Mouse (Mus musculus): ENCODE data around the gene Mapk7. TPM values are rescaled to one million over a fixed set of nuclear protein-coding genes. Genes with fewer than 3 reads are reported as not detected.

Mapk7 gene
- total and polyA plus RNA-seq, 3 experiments = 5.1 to 21.6 (median 12.2) TPM

- Histone ChIP-seq H3K4me1 (ENCODE audit: control insufficient read depth in 1 of 2, insufficient read depth in 2 of 2) (no peaks in the 10 kb centered on the region), H3K27ac (ENCODE audit: insufficient read depth, low read depth) (no peak overlapping the region), H3K27me3 (replicated peaks) (peaks cover 26% of the 10 kb centered on the region), H3K4me2 (ENCODE audit: insufficient read depth, low read depth, poor library complexity, severe bottlenecking) (no peak overlapping the region), H3K4me3 (replicated peaks in 1 of 3; ENCODE audit: low read depth in 2 of 3, low read length in 2 of 3, poor library complexity in 1 of 3) (no peak overlapping the region), H3K36me3 (replicated peaks in 1 of 2; ENCODE audit: control insufficient read depth in 1 of 2, insufficient read depth in 1 of 2, low read length in 1 of 2) (no peaks in the 10 kb centered on the region), H3K79me2 (replicated peaks; ENCODE audit: control insufficient read depth, extremely low read depth, insufficient read depth, poor library complexity, severe bottlenecking) (no peaks in the 10 kb centered on the region), H3K9ac (ENCODE audit: insufficient read depth, low read depth) (no peak overlapping the region), H3K9me3 (replicated peaks; ENCODE audit: low read length) (no peaks in the 10 kb centered on the region)
- TF ChIP-seq USF1 (IDR thresholded peaks at IDR 0.05; ENCODE audit: low read depth, low read length) (no peak), RAD21 (IDR thresholded peaks at IDR 0.05; ENCODE audit: low read depth, low read length) (no peak), TBP (conservative IDR thresholded peaks at IDR 0.05; ENCODE audit: low read depth, low read length) (0 out of 2 replicates have a peak, but pooled peaks have one; percentile 19)
- dilution Hi-C loops (cut with MboI; ENCODE audit: extremely low pct_ligation_motif_present, extremely low pct_unique_long_range_greater_than_20kb, low sequenced_read_pairs) (no loop called here), in situ Hi-C loops (cut with MboI; ENCODE audit: low pct_ligation_motif_present, low pct_unique_long_range_greater_than_20kb, low sequenced_read_pairs) (no loop called here)
- DNase-seq (ENCODE audit: extremely low read depth) = no peak
Measured at GRCm38 (mm10) chr11:61478788-61479187, 15.4 kb downstream of the Mapk7 start.

- H3K27ac ChIP-seq (ENCODE audit: insufficient read depth, low read depth) = no peak overlapping the region
- H3K4me2 ChIP-seq (ENCODE audit: insufficient read depth, low read depth, poor library complexity, severe bottlenecking) = no peak overlapping the region
- H3K36me3 ChIP-seq (replicated peaks in 1 of 2; ENCODE audit: control insufficient read depth in 1 of 2, insufficient read depth in 1 of 2, low read length in 1 of 2) = no peaks in the 10 kb centered on the region
- H3K4me1 ChIP-seq (ENCODE audit: control insufficient read depth in 1 of 2, insufficient read depth in 2 of 2) = no peaks in the 10 kb centered on the region
- dilution Hi-C loops (cut with MboI; ENCODE audit: extremely low pct_ligation_motif_present, extremely low pct_unique_long_range_greater_than_20kb, low sequenced_read_pairs) = no loop called here
- no peak overlapping the region for H3K9ac ChIP-seq (ENCODE audit: insufficient read depth, low read depth)
- in situ Hi-C loops (cut with MboI; ENCODE audit: low pct_ligation_motif_present, low pct_unique_long_range_greater_than_20kb, low sequenced_read_pairs) = no loop called here
- H3K4me3 ChIP-seq (replicated peaks in 1 of 3; ENCODE audit: low read depth in 2 of 3, low read length in 2 of 3, poor library complexity in 1 of 3) = no peak overlapping the region
- no peaks in the 10 kb centered on the region for H3K9me3 ChIP-seq (replicated peaks; ENCODE audit: low read length)
- H3K27me3 ChIP-seq (replicated peaks) = peaks cover 30% of the 10 kb centered on the region
- DNase-seq (ENCODE audit: extremely low read depth) = no peak
- no peaks in the 10 kb centered on the region for H3K79me2 ChIP-seq (replicated peaks; ENCODE audit: control insufficient read depth, extremely low read depth, insufficient read depth, poor library complexity, severe bottlenecking)
- no peak for TF ChIP-seq E2F4 (IDR thresholded peaks at IDR 0.05; ENCODE audit: insufficient replicate concordance, low read depth, low read length)
- TF ChIP-seq USF1 (IDR thresholded peaks at IDR 0.05; ENCODE audit: low read depth, low read length) = no peak
- TF ChIP-seq ELF1 (IDR thresholded peaks at IDR 0.05; ENCODE audit: low read depth, low read length) = no peak
- no peak for TF ChIP-seq RAD21 (IDR thresholded peaks at IDR 0.05; ENCODE audit: low read depth, low read length)
- TF ChIP-seq JUND (conservative IDR thresholded peaks at IDR 0.05; ENCODE audit: low read depth, low read length) = no peak
- no peak for TF ChIP-seq POLR2AphosphoS2 (IDR thresholded peaks at IDR 0.05; ENCODE audit: low read depth, low read length)
- no peak for TF ChIP-seq IRF4 (IDR thresholded peaks at IDR 0.05; ENCODE audit: low read depth, low read length)
- TF ChIP-seq ZKSCAN1 (IDR thresholded peaks at IDR 0.05; ENCODE audit: borderline replicate concordance, low read depth, low read length) = no peak
- TF ChIP-seq CHD1 (IDR thresholded peaks at IDR 0.05; ENCODE audit: low read depth, low read length) = no peak
- TF ChIP-seq TBP (conservative IDR thresholded peaks at IDR 0.05; ENCODE audit: low read depth, low read length) = no peak
- TF ChIP-seq JUN (IDR thresholded peaks at IDR 0.05; ENCODE audit: insufficient read depth, low read depth, low read length) = no peak
- no peak for TF ChIP-seq CTCF (conservative IDR thresholded peaks at IDR 0.05 in 1 of 2, IDR thresholded peaks at IDR 0.05 in 1 of 2; ENCODE audit: low read depth in 2 of 2, low read length in 2 of 2)
- TF ChIP-seq GABPA (IDR thresholded peaks at IDR 0.05; ENCODE audit: insufficient replicate concordance, low read depth, low read length) = no peak
- TF ChIP-seq RCOR1 (conservative IDR thresholded peaks at IDR 0.05; ENCODE audit: low read depth, low read length) = no peak
- TF ChIP-seq UBTF (IDR thresholded peaks at IDR 0.05; ENCODE audit: low read depth, low read length) = no peak
Measured at GRCm38 (mm10) chr11:61477566-61478508, 16.4 kb downstream of the Mapk7 start.
